Mouse (Mus musculus) mouse embryonic stem cell (cell line): ENCODE results near the gene Abcb1b.
"Not testable (repeated sequence)": the region's sequence is repeated elsewhere in the genome, so short reads cannot be mapped to it uniquely, and the experiment has no call there.

ENCODE experiments used
- in situ Hi-C, 2 experiments: fragments of 300-500 bp; cut with MboI; formaldehyde crosslinking; loops; 1 replicate in 1 of 2; 3 replicates in 1 of 2; pipeline ENCODE4 v1.14.3; 2019 to 2020; ENCODE audit warnings: low sequenced_read_pairs in 2 of 2, low pct_unique_long_range_greater_than_20kb in 1 of 2, mixed read lengths in 1 of 2; ENCODE audit not compliant: unreplicated experiment in 1 of 2

Gene Abcb1b

DNA sequence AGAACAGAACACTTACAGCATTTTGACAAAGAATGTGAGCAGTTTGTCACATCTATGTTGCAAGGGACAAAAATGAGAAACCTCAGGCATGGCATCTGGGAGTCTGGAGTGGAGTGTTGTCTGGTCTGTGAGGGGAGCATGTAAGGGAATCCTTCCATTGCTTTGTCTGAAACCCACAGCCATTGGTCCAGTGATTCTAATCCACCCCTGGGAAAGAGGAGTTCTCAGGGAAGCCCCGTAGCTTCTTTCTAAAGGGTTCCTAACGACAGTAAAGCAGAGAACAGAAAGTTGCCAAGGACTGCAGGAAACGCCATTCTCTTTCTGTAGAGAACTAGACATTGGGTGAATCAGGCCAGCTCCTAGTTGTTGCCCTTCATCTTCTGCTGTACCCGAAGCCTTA is 52.9 kb downstream of the Abcb1b start:
- in situ Hi-C loops = no loop called here

GRCm38 (mm10) chr5:8857201-8857600 is 59.3 kb downstream of the Abcb1b start:
- in situ Hi-C loops = no loop called here

- in situ Hi-C loops = no loop called here
Measured at GRCm38 (mm10) chr5:8861811-8862210, 63.9 kb downstream of the Abcb1b start.

DNA sequence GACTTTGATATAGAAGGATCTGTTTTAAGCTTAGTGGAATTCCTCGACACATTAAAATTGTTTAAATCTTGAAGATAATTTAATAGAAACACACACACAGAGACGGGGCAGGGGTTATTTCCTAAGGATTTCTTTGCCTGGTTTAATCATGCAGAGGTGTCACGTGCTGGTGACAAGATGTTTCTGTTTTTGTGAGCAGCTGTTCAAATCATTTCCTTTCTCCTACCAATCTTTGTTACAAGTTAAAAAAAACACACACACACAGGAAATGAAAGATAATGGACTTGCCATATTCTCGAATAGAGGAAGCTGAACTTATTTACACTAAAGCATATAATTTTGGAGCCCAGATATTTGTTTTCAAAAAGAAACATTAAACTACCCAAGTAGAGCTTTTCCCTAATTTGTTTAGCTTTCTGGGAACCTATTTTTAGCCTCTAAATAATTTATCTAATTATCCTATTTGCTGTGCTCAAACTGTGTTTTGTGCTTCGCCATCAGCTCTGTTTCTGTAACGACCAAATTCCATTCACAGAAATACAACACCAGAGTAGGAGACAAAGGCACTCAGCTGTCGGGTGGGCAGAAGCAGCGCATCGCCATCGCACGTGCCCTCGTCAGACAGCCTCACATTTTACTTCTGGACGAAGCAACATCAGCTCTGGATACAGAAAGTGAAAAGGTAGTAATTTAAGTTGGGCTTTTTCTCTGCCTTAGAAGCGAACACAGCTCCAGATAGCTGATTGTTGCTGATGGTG is 65.8 kb downstream of the Abcb1b start:
- in situ Hi-C loops = no loop called here

DNA sequence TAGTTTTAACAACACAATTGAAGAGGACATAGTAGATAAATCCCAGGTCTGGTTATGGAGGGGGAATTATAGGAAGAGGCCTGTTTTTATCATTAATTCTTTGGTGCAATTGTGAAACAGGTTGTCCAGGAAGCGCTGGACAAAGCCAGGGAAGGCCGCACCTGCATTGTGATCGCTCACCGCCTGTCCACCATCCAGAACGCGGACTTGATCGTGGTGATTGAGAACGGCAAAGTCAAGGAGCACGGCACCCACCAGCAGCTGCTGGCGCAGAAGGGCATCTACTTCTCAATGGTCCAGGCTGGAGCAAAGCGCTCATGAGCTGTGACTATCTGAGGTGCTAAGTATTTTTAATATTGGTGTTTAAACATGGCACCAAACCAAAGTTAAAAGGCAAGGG is 67.7 kb downstream of the Abcb1b start:
- in situ Hi-C loops = not testable (repeated sequence)

GRCm38 (mm10) chr5:8866366-8866765 is 68.4 kb downstream of the Abcb1b start:
- in situ Hi-C loops = no loop called here

GRCm38 (mm10) chr5:8868019-8868418 is 70.1 kb downstream of the Abcb1b start:
- in situ Hi-C loops = no loop called here

DNA sequence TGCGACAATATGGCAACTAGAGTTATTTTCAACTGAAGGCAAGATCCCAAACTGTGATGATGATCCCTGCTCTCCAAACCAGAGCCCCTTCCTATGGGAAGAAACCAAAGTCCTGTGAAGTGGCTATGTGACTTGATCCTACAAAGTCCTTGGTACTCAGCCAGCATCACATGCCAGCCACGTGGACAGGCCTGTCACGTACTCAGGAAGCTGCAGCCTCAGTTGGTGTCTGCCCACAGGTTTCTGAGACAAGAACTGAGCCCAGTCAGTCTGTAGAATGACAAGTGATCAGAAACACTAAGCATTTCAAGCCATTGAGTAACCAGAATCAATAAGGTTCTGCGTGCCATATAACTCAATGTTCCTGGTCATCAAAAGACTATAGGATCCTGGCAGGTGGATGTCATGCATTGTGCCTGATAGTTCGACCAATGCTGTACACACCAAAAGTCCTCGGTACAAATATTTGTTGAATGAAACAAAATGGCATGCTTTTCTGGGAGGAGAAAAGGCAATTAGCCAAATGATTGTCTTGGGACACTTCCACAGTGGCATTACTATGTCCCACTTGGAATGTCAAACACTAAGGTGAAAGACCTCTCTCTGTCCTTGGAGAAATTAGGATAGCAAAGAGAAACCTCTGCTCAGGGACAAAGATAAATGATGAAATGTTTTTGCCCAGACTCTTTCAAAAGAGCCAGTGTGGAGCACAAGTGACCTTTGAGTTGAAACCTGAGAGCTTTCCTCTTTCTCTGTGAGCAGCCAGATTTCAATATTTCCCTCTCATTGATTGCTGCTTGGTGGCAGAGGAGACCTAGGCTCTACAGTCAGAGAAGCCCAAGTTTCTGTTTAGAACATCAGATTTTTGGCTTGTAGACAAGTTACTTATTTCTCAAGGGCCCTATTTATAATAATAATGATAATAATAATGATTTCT is 75.3 kb downstream of the Abcb1b start:
- in situ Hi-C loops = no loop called here

DNA sequence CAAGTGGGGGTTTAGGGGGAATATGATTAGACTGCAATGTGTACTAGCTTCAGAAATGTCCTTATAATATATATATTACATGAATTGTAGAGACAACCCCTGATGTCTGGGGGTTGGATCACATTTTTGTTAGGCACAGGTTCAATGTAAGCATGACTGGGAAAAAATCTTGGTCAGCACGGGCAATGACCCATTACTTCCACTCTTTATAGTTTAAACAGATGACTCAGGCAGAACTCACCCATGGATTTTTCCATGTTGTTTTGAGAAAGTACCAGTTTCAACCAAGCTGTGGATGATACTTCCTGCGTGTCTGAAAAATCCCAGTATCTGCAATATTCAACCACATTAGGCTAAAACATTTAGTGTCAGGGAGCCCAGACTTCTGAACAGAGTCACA is 79.1 kb downstream of the Abcb1b start:
- in situ Hi-C loops = no loop called here

DNA sequence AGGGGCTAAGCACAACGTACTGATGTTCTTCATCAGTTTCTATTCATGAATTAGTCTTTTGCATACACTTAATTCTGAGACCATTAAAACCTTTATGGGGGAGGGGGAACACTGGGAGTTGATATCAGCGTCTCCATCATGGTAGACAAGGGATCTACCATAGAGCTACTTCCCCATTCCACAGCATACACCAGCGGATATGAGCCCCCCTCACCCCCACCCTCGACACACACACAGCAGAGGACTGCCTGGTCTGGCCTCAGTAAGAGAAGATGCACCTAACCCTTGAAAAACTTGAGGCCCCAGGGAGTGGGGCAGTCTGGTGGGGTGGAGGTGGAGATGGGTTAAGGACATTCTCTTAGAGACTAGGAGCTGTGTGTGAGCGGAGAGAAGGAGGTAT is 79.9 kb downstream of the Abcb1b start:
- in situ Hi-C loops = no loop called here

GRCm38 (mm10) chr5:8885837-8886236 is 87.9 kb downstream of the Abcb1b start:
- in situ Hi-C loops = no loop called here

- in situ Hi-C loops = no loop called here
Measured at GRCm38 (mm10) chr5:8893300-8894103, 95.6 kb downstream of the Abcb1b start, which contains the start of gene Abcb4. Gene Abcb4, plus strand, starts transcription at chr5:8893717.

GRCm38 (mm10) chr5:8894104-8894425 is 96.1 kb downstream of the Abcb1b start:
- in situ Hi-C loops = no loop called here

- in situ Hi-C loops = no loop called here
Measured at GRCm38 (mm10) chr5:8894641-8895490, 96.9 kb downstream of the Abcb1b start.

GRCm38 (mm10) chr5:8896198-8896597 is 98.3 kb downstream of the Abcb1b start:
- in situ Hi-C loops = no loop called here

DNA sequence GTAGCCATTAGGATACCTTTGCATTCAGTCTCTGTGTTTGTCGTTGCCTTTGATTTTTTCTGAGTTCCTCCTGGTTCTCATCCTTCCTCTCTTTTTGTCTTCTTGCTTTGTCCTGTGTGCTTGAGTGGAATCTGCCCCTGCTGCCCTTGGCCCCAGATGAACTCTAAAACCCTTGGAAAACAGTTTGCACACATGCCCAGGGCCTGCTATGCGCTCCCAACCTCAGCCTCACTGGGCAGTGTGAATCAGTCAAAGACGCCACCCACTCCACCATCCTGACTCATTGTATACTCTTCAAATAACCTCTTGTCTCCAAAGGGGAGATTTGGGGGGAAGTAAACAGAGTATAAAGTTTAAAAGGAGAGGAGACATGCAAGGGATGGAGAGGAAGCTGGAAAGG is 100.3 kb downstream of the Abcb1b start:
- in situ Hi-C loops = no loop called here

DNA sequence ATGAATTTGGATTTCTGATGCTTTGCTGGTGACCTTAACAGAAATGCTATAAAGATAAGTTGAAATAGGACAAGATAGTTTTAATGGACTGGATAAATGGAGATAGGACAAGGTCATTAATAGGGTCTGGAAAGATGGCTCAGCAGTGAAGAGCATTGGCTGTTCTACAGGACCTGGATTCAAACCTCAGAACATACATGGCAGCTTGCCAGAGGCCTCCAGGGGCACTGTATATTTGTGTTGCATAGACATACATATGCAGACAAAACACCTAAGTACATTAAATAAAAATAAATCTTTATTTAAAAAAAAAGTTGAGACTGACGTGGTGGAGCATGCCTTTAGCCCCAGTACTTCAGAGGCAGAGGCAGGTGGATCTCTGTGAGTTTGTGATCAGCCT is 103.1 kb downstream of the Abcb1b start:
- in situ Hi-C loops = no loop called here

- in situ Hi-C loops = no loop called here
Measured at GRCm38 (mm10) chr5:8902141-8902817, 104.3 kb downstream of the Abcb1b start.
